ENCODE assay signal across 8 mouse cellular contexts in the genomic region with DNA sequence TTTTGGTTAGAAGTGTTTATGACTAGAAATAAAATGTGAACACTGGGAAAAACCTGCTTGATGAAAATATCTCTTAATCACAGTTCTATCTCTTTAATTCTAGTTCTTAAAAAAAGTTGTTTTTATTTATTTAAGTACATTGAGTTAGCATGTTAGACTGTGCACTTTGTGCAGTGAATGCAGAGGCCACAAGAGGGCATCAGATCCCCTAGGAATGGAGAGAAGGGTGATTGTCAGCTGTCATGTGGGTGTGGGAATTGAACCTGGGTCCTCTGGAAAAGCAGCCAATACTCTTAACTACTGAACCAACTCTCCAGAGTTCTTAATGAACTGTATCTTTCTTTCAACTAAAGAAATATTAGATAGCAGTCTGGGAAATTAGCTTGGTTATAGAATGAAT. TPM values are rescaled to one million over a fixed set of nuclear protein-coding genes. Genes with fewer than 3 reads are reported as not detected.
A peak's percentile ranks its signal among the peaks of the same experiment; 100 is the strongest.
DNase-seq lines count a peak whose midpoint lies in the region; ATAC-seq lines count a peak whose summit lies in the region.

No protein-coding gene starts in this region.

- DNase-seq in embryo, embryonic 10.5 days (ENCODE audit: low spot score), result peak; percentile 15
- DNase-seq in embryo, embryonic 9.5 days (ENCODE audit: extremely low spot score), result no peak
- DNase-seq in 416B (ENCODE audit: low read depth), result peak; percentile 67
- DNase-seq in adipocyte (ENCODE audit: low spot score), result peak; percentile 29
- DNase-seq in urinary bladder, postnatal 10 days (ENCODE audit: low spot score), result no peak
- DNase-seq in frontal cortex, postnatal 14 days (ENCODE audit: low spot score in 2 of 2), result no peak

- H3K4me3 ChIP-seq in midbrain, embryonic 15.5 days, result no peak overlapping the region

- no peak overlapping the region for H3K27ac ChIP-seq in midbrain, embryonic 15.5 days

- ATAC-seq in megakaryocyte progenitor cell, adult 5-6 weeks (replicated peaks; ENCODE audit: poor library complexity), result 0 out of 2 replicates have a peak, but pooled peaks have one; percentile 53
- ATAC-seq in midbrain, embryonic 15.5 days (replicated peaks), result no peak

- no peaks in the 10 kb centered on the region for H3K4me1 ChIP-seq in midbrain, embryonic 15.5 days

- H3K36me3 ChIP-seq in midbrain, embryonic 15.5 days (replicated peaks), result no peaks in the 10 kb centered on the region

- H3K9me3 ChIP-seq in midbrain, embryonic 15.5 days, result no peaks in the 10 kb centered on the region

- H3K4me2 ChIP-seq in midbrain, embryonic 15.5 days, result no peak overlapping the region

- H3K9ac ChIP-seq in midbrain, embryonic 15.5 days, result no peak overlapping the region

- no peaks in the 10 kb centered on the region for H3K27me3 ChIP-seq in midbrain, embryonic 15.5 days (replicated peaks)

RNA-seq across cellular contexts. Expression of a gene that starts 29.6 kb away (rescaled TPM):
- 151 and 181 TPM in 2 replicates for total RNA-seq in megakaryocyte progenitor cell, adult 5-6 weeks (2015)
- 128 and 136 TPM in 2 replicates for total RNA-seq in megakaryocyte progenitor cell, adult 5-6 weeks (2017)
- 63.4 and 68.6 TPM in 2 replicates for polyA plus RNA-seq in midbrain, embryonic 15.5 days (2015; fragmentation: Nextera tagmentation; extraction: Ambion mirVana)

Comparison
In these comparisons a context has a peak if more than half of its experiments do, and no peak if none do; other contexts are left out.
1. DNase-seq: peak in embryo, embryonic 10.5 days (single experiment), 416B (single experiment) and adipocyte (single experiment); none in embryo, embryonic 9.5 days (single experiment), urinary bladder, postnatal 10 days (single experiment) and frontal cortex, postnatal 14 days (0 of 2).